Mouse (Mus musculus) liver, adult 2 months (tissue): ENCODE measurements around the gene Lin7b. TPM values are rescaled to one million over a fixed set of nuclear protein-coding genes. Genes with fewer than 3 reads are reported as not detected.

Experiments used
- DNase-seq: peaks from one replicate; pipeline ENCODE4 v3.0.0-alpha.2; 2011; ENCODE audit warnings: low read depth, low spot score; ENCODE audit errors: extremely low read depth
- H3K27ac ChIP-seq: fragments of 200-500 bp; replicated peaks from 2 replicates; pipeline ENCODE4 v1.5.1; 2012; ENCODE audit warnings: low read depth, mild to moderate bottlenecking, control low read depth, inconsistent platforms, low read length; ENCODE audit not compliant: insufficient read depth
- H3K27me3 ChIP-seq: fragments of 200-500 bp; 2 replicates; pipeline ENCODE4 v1.6.1; 2012; ENCODE audit warnings: mild to moderate bottlenecking, moderate library complexity, low read length, inconsistent platforms; ENCODE audit not compliant: control insufficient read depth, insufficient read depth
- H3K36me3 ChIP-seq: fragments of 200-500 bp; 2 replicates; pipeline ENCODE4 v1.6.1; 2012; ENCODE audit warnings: low read length, inconsistent platforms; ENCODE audit not compliant: control insufficient read depth, insufficient read depth
- H3K4me1 ChIP-seq: fragments of 200-500 bp; 2 replicates; pipeline ENCODE4 v1.6.1; 2011; ENCODE audit warnings: low read length; ENCODE audit not compliant: control insufficient read depth, insufficient read depth
- H3K4me3 ChIP-seq: fragments of 200-500 bp; 2 replicates; pipeline ENCODE4 v1.5.1; 2011; ENCODE audit warnings: low read depth, mild to moderate bottlenecking, control low read depth, low read length, moderate library complexity; ENCODE audit not compliant: insufficient read depth
- H3K79me2 ChIP-seq: fragments of 200-500 bp; 2 replicates; pipeline ENCODE4 v1.6.1; 2012; ENCODE audit warnings: inconsistent platforms, mild to moderate bottlenecking, low read length, moderate library complexity; ENCODE audit not compliant: control insufficient read depth, insufficient read depth
- H3K9ac ChIP-seq: fragments of 200-500 bp; 2 replicates; pipeline ENCODE4 v1.6.1; 2012; ENCODE audit warnings: low read depth, mild to moderate bottlenecking, control low read depth, inconsistent platforms, low read length
- CTCF ChIP-seq: fragments of 200-500 bp; IDR thresholded peaks from 2 replicates; pipeline ENCODE4 v1.5.1; 2011; ENCODE audit warnings: low read depth, low read length, control low read depth
- POLR2A ChIP-seq: fragments of 200-500 bp; IDR thresholded peaks from 2 replicates; pipeline ENCODE4 v1.6.1; 2011; ENCODE audit warnings: low read length, control low read depth; ENCODE audit not compliant: insufficient read depth; ENCODE audit errors: extremely low read depth
- WGBS: fragments of 180-500 bp; shearing (Covaris S2); methylation state at CpG from one replicate; pipeline ENCODE4 v1.1.7; 2018; 5-methylcytosine and 5-hydroxymethylcytosine counted together
- polyA plus RNA-seq: library from polyadenylated mRNA; depleted of rRNA; stranded (reverse); fragments of >200 nt; gene quantifications from 2 replicates; pipeline ENCODE4 v1.2.3, GENCODE M21; 2012
- total RNA-seq: library from RNA; depleted of rRNA; stranded (reverse); fragments of >200 nt; gene quantifications from 2 replicates; pipeline ENCODE4 v1.2.3, GENCODE M21; 2014

Lin7b gene
- total and polyA plus RNA-seq, 2 experiments: not detected

DNA sequence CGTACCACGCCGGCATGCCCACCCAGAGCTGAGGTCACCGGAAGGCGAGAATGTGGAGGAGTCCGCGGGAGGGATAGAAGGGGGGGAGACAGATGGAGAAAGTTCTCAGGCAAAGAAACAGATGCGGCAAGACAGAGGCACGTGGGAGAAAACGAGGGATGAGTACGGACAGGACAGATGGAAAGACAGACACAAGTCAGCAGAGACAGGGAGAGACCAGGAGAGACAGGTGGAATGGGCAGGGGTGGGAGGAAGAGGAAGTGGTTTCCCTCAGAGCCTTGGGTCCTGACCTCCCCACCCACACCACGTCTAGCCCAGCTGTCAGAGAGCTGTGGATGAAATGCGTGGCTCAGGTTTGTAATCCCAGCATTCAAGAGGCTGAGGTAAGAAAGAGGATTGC is 23.5 kb downstream of the Lin7b start:
- TF ChIP-seq POLR2A (no peak), CTCF (no peak)
- H3K36me3 ChIP-seq: no peaks in the 10 kb centered on the region
- H3K79me2 ChIP-seq: no peaks in the 10 kb centered on the region
- DNase-seq: no peak
- no peaks in the 10 kb centered on the region for H3K27me3 ChIP-seq
- H3K4me3 ChIP-seq: no peak overlapping the region
- H3K4me1 ChIP-seq: no peaks in the 10 kb centered on the region
- WGBS: 75% methylated on average over 13 of the region's 13 CpGs
- no peak overlapping the region for H3K27ac ChIP-seq
- H3K9ac ChIP-seq: no peak overlapping the region

DNA sequence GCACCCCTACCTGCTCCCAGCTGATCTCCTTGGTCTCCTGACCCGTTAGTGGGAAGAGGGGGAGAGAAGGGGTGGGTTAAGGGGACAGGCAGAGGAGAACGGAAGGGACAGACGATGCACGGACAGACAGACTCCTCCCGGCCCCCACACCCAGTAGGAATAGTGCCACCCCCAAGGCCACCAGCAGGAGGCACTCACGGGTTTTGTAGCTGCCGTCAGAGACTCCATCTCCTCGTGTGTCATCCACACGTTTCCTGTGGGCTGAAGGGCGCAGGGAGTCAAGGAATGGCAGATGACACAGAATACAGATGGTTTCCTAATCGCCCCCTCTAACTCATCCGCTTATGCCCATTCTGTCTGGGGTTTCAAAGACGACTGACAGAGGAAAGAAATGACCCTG is 26.8 kb downstream of the Lin7b start:
- Histone ChIP-seq H3K36me3 (no peaks in the 10 kb centered on the region), H3K9ac (no peak overlapping the region), H3K79me2 (no peaks in the 10 kb centered on the region), H3K27ac (no peak overlapping the region), H3K4me1 (no peaks in the 10 kb centered on the region), H3K4me3 (no peak overlapping the region), H3K27me3 (peaks cover 6% of the 10 kb centered on the region; the same call in 1 of the 2 replicates)
- TF ChIP-seq POLR2A: no peak
- peak; percentile 30; the same call in 1 of the 2 replicates for TF ChIP-seq CTCF
- 28% methylated on average over 13 of the region's 13 CpGs for WGBS
- no peak for DNase-seq

DNA sequence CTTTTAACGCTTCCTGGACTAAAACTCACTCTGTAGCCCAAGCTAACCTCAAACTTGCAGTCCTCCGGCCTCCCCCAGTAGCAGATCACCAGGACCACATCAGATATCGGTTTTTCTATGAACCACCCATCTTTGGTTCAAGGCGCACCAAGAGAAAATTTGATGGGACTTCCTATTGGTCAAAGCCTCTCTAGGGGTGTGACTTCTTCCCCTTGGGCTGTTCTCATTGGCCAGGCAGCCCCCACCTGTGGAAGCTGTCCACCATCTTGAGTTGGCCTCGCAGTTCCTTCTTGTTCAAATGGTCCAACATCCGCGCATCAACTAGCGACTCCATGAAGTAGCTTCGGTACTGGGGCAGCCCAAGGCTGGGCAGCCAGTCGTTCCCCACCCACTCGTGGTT is 28.3 kb downstream of the Lin7b start:
- DNase-seq: no peak
- Histone ChIP-seq H3K4me1 (no peaks in the 10 kb centered on the region), H3K79me2 (no peaks in the 10 kb centered on the region), H3K27ac (no peak overlapping the region), H3K4me3 (no peak overlapping the region), H3K27me3 (peaks cover 10% of the 10 kb centered on the region; the same call in 1 of the 2 replicates), H3K36me3 (no peaks in the 10 kb centered on the region), H3K9ac (no peak overlapping the region)
- 91% methylated on average over 11 of the region's 11 CpGs for WGBS
- no peak for TF ChIP-seq CTCF
- TF ChIP-seq POLR2A: no peak

DNA sequence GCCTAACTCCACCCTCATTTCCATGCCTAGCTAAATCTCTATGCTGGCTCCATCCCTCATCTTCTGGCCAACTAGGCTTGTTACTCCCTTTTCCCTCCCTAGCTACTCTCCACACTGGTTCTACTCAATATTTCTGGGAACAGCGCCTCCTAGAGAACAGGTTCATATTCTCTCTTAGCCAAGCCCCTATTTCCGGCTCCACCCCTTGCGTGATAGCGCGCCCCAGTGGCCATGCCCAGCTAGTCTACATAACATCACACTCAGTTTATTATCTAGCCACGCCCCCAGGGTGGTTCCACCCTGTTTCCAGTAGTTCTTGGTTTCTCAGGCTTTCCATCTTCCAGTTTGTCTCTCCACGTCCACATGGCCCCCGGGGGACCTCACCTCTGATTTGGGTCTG is 29.1 kb downstream of the Lin7b start:
- peak; percentile 30 for DNase-seq
- H3K27ac ChIP-seq: no peak overlapping the region
- H3K36me3 ChIP-seq: no peaks in the 10 kb centered on the region
- TF ChIP-seq CTCF (peak; percentile 63), POLR2A (no peak)
- no peaks in the 10 kb centered on the region for H3K4me1 ChIP-seq
- H3K79me2 ChIP-seq: no peaks in the 10 kb centered on the region
- no peak overlapping the region for H3K9ac ChIP-seq
- H3K27me3 ChIP-seq: peaks cover 10% of the 10 kb centered on the region; the same call in 1 of the 2 replicates
- no peak overlapping the region for H3K4me3 ChIP-seq
- 6% methylated on average over 8 of the region's 8 CpGs for WGBS

DNA sequence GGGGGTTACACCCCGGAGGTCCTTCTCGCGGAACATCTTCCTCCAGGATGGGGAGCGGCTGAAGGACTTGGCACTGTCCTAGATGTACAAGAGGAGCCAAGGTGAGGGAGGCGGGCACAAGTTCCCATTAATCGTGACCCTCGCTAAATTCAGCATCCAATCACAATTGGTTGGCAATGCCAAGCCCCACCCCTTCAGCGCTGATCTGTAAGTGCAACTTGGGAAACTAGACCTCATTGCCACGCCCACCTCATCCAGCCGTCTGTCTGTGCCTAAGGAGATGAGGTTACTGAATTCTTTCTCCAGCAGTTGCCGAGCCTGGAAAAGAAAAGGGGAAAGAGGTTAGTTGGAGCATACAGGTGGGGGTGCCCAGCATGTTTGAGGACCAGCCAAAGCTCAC is 29.7 kb downstream of the Lin7b start:
- 5% methylated on average over 11 of the region's 11 CpGs for WGBS
- no peaks in the 10 kb centered on the region for H3K4me1 ChIP-seq
- peaks cover 10% of the 10 kb centered on the region; the same call in 1 of the 2 replicates for H3K27me3 ChIP-seq
- TF ChIP-seq CTCF (no peak), POLR2A (no peak)
- peak; percentile 11 for DNase-seq
- no peak overlapping the region for H3K4me3 ChIP-seq
- H3K36me3 ChIP-seq: no peaks in the 10 kb centered on the region
- no peak overlapping the region for H3K9ac ChIP-seq
- H3K79me2 ChIP-seq: no peaks in the 10 kb centered on the region
- no peak overlapping the region for H3K27ac ChIP-seq

DNA sequence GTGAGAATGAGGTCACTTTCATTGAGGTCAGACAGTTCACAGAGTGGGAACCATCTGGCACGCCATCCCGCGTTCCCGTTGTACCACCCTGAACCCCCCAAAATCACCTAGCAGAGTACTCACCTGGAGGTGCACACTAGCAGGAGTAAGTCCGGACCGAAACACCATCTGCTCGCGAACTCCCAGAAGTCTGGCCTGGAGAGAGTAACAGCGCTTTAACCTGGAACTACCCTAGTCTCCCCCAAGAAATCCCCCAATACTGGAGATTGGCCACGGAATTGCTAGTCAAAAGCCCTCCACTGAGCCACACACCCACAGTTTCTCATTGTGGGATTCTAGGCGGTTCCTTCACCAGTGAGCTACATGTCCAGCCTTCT is 30.3 kb downstream of the Lin7b start:
- Histone ChIP-seq H3K4me1 (no peaks in the 10 kb centered on the region), H3K36me3 (no peaks in the 10 kb centered on the region), H3K27me3 (peaks cover 10% of the 10 kb centered on the region; the same call in 1 of the 2 replicates), H3K9ac (no peak overlapping the region), H3K27ac (no peak overlapping the region), H3K79me2 (no peaks in the 10 kb centered on the region), H3K4me3 (peak overlapping the region; percentile 21; the same call in 1 of the 2 replicates)
- 5% methylated on average over 11 of the region's 11 CpGs for WGBS
- no peak for DNase-seq
- no peak for TF ChIP-seq POLR2A
- no peak for TF ChIP-seq CTCF
